Mouse (Mus musculus): ENCODE data around the gene Ddx49.

Ddx49 gene

DNA sequence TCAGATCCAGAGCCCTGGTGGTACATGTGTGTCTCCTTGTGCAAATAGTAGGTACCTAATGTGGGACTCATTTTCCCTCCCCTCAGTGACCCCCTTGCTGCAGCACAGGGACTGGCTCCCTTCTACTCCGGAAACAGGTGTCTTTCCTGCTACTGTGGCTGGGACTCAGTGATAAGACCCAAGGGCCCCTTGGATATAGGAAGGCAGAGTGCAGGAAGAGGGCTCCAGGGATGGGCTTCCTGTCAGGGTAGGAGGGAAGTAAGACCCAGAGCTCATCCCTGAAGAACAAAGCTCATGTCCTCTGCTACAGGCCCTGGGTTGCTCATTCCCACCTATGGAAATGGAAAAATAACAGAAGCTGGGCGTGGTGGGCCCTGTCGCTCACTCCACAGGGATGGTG lies 25.8 kb downstream of the Ddx49 start:
- in situ Hi-C loops (cut with MboI; ENCODE audit: low pct_unique_long_range_greater_than_20kb in 1 of 2, low sequenced_read_pairs in 2 of 2, unreplicated experiment in 1 of 2): no loop called here

DNA sequence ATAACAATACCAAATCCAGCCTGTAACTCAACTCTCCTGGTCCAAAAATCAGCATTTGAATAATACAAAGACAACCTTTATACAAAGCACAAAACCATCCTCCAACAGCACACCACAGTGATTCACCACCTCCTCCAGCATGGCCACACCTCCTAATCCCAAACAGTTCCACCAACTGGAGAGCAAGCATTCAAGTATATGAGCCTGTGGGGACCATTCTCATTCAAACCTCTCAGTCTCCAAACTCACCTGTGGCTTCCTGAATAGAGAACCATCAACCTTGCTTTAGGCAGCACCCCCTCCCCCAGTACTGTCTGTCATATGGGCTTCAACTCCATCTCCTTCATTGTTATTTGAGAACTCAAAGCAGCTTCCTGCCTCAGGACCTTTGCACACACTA lies 27.9 kb downstream of the Ddx49 start:
- in situ Hi-C loops (cut with MboI; ENCODE audit: low pct_unique_long_range_greater_than_20kb in 1 of 2, low sequenced_read_pairs in 2 of 2, unreplicated experiment in 1 of 2): no loop called here

DNA sequence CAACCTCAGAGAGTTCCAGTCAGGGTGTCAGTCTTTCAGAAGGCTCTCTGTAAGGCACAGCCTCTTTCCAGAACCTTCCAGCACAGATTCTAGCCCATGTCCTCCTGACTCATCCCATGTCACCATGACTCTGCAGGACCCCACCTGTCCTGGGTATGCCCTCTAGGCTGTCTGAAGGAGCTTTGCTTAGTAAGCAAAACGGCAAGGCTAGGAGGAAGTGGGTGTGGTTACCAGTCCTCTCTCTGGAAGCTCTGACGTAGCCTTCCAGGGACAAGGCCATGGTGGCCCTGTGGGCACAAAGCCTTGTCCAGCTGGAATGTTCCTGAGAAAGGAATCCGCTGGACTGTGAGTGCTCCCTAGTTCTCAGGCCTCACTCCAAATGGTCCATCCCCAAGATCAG lies 29.3 kb downstream of the Ddx49 start:
- in situ Hi-C loops (cut with MboI; ENCODE audit: low pct_unique_long_range_greater_than_20kb in 1 of 2, low sequenced_read_pairs in 2 of 2, unreplicated experiment in 1 of 2): no loop called here

DNA sequence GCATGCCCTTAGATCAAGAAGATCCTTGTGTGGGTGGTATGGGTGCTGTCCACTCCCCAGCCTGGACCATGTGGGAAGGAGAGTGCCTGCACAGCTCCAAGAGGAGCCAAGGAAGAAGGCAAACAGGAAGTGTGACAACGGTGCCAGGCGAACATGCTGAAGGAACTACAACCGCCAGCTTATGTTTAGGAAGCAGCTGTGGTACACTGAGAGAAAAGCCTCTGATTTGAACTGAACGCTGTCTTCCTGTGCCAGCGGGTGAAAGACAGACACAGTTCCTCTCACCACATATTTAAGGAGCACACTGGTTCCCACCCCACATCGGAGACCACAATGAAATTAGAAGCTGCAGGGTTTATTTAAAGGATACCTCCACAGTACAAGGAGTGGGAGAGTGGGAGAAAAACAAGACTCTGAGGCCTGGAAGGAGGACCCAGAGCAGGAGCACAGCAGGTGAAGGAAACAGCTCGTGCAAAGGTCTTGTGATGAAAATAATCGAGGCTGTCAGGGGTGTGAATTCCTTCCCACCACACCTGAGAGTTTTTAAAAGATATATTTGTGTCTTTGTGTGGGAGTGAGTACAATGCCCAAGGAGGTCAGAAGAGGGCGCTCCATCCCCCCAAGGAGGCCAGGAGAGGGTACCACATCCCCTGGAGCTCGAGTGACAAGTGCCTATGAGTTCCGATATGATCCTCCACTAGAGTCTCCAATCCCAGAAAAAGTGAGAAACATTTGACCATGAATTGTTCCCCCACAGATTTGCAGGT lies 33.3 kb downstream of the Ddx49 start:
- in situ Hi-C loops (cut with MboI; ENCODE audit: low pct_unique_long_range_greater_than_20kb in 1 of 2, low sequenced_read_pairs in 2 of 2, unreplicated experiment in 1 of 2): no loop called here

DNA sequence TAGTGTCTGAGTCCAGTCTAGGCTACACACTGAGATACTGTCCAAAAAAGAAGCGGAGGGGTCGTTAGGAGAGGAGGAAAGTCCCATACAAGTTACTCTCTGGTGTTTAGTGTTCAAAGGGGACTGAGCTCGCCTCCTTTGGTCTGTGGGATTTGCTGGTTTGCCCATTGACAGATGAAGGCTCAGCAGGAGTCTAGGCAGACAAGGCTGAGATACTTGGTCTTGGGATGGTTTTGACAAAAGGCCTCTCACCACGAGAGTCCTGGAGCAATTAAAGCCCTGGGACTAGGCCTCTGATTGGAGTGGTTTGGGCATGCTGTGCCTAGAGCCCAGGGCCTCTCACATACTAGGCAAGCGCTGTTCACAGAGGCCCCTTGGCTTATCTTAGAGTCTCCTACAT lies 34.0 kb downstream of the Ddx49 start:
- in situ Hi-C loops (cut with MboI; ENCODE audit: low pct_unique_long_range_greater_than_20kb in 1 of 2, low sequenced_read_pairs in 2 of 2, unreplicated experiment in 1 of 2): no loop called here

DNA sequence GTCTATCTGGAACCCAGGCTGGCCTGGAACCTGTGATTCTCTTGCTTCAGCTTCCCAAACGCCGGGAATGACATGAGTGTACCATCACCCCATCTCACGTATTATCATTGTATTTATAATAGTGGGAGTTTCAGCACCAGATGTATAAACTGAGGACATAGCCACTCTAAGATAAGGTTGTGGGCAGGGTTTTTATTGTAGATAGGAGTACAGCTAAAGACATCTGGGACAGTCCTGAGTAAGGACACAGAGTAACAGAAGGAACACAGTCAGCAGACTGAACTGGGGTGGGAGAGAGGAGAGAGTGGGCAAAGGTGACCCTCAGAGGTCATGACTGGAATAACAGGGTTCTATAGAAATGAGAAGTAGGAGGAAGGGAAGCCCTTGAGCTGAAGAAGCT lies 34.6 kb downstream of the Ddx49 start:
- in situ Hi-C loops (cut with MboI; ENCODE audit: low pct_unique_long_range_greater_than_20kb in 1 of 2, low sequenced_read_pairs in 2 of 2, unreplicated experiment in 1 of 2): no loop called here

DNA sequence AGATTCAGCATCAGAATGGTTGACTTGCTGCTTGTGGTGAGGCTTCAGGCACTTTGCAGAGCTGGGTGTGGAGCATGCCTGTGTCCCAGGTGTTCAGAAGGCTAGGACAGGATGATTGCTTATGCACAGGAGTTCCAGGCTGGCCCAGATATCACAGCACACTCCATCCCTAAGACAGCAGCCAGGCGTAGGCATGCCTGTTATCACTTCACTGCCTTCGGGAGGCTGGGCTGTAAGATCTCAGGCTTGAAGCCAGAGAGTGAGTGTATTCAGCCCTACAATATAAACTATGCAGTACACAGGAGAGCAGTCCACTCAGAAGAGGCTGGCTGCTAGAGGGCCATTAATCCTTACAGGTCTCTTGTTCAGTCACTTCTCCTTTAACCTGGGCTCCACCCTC lies 43.2 kb downstream of the Ddx49 start:
- in situ Hi-C loops (cut with MboI; ENCODE audit: low pct_unique_long_range_greater_than_20kb in 1 of 2, low sequenced_read_pairs in 2 of 2, unreplicated experiment in 1 of 2): no loop called here

DNA sequence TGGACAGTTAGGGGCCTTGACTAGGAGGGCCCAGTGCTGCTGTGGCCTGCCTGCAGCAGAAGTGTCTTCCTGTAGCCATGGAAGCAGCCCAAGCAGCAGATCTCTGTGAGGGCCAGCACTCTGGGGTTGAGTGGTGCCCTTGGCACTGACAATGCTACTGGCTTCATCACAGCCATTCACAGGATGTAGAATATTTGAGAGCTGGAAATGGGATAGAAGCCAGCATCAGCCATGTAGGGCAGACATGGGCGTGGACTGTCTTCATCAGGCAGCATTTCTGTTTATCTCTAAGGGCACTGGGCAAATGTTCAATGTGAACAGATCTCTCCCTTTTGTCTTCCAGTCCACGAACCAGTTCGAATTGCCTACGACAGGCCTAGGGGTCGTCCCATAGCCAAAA lies 43.7 kb downstream of the Ddx49 start:
- in situ Hi-C loops (cut with MboI; ENCODE audit: low pct_unique_long_range_greater_than_20kb in 1 of 2, low sequenced_read_pairs in 2 of 2, unreplicated experiment in 1 of 2): no loop called here

DNA sequence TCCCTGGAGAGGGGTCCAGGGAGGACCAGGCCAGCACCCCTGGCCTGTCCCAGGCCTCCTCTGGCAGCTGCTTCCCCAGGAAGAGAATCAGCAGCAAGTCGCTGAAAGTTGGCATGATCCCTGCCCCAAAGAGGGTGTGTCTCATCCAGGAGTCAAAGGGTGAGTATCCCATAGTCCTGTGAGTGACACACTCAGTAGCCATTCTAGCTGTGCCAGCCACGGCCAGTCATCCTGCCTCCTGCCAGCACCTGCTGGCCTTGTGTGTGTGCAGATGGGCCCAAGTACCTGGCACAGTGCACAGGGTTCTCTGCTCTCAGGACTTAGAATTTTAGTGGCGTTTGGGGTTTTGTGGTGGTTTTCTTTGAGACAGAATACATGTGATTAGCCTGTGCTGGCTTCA lies 44.8 kb downstream of the Ddx49 start:
- in situ Hi-C loops (cut with MboI; ENCODE audit: low pct_unique_long_range_greater_than_20kb in 1 of 2, low sequenced_read_pairs in 2 of 2, unreplicated experiment in 1 of 2): no loop called here

DNA sequence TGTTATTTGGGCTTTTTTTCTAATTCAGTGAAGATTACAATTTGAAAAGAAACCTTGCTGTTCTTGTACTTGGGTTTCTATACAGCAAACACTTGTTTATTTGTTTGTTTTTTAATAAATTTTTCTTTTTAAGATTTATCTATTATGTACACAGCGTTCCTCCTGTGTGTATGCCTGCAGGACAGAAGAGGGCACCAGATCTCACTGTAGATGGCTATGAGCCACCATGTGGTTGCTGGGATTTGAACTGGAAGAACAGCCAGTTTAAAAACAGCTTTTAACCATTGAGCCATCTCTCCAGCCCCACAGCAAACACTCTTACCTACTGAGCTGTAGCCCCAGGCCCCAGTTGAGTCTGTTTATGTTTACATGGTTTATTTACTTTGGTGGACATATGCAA lies 47.7 kb downstream of the Ddx49 start:
- in situ Hi-C loops (cut with MboI; ENCODE audit: low pct_unique_long_range_greater_than_20kb in 1 of 2, low sequenced_read_pairs in 2 of 2, unreplicated experiment in 1 of 2): no loop called here

DNA sequence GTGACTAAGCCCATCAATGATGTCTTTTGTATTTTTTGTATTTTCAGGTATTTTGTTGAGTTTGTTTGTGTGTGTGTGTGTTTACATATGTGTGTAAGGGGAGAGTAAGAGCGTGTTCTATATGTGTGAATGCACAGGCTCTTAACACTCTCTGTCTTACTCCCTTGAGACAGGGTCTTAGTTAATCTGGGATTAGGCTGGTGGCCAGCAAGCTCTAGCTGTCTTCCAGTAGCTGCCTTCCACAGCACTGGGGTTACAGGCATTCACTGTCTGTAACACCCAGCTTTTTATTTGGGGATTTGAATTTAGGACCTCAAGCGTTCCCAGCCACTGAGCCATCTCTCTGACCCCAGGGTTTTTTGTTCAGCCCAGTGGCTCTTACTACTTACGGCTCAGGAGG lies 54.4 kb downstream of the Ddx49 start:
- in situ Hi-C loops (cut with MboI; ENCODE audit: low pct_unique_long_range_greater_than_20kb in 1 of 2, low sequenced_read_pairs in 2 of 2, unreplicated experiment in 1 of 2): no loop called here

DNA sequence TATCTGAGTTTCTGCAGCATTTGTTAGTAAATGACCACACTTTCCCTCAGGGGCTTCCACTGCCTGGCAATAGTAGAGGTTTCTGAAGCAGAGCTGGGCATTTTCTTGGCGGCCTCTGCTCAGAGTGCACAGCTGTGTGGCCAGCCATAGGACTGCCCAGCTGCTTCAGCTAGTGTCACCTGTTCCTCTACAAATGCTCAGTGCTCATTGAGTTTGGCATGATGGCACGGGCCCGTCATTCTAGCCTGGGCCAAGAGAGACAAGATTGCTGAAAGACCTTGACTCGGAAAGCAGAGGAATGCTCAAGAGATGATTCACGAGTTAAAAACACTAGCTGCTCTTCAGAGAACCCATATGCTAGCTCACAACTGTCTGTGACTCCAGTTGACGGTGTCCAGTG lies 55.7 kb downstream of the Ddx49 start:
- in situ Hi-C loops (cut with MboI; ENCODE audit: low pct_unique_long_range_greater_than_20kb in 1 of 2, low sequenced_read_pairs in 2 of 2, unreplicated experiment in 1 of 2): no loop called here

Data from mouse embryonic stem cell (cell line).